Mouse (Mus musculus): Measurements from ENCODE around the gene Myh15.
"Not testable (repeated sequence)": the region's sequence is repeated elsewhere in the genome, so short reads cannot be mapped to it uniquely, and the experiment has no call there.

The Myh15 gene

GRCm38 (mm10) chr16:49057186-49057585 lies at the start of gene Myh15:
TSS of gene Myh15 (plus strand) at chr16:49057486.
- DNase-seq (ENCODE audit: low read depth), result no peak

GRCm38 (mm10) chr16:49016620-49017332 lies 40.5 kb upstream of the Myh15 start:
- peak; percentile 51 for DNase-seq (ENCODE audit: low read depth)

GRCm38 (mm10) chr16:49035852-49036251 lies 21.4 kb upstream of the Myh15 start:
- DNase-seq (ENCODE audit: low read depth), result no peak

- no peak for DNase-seq (ENCODE audit: low read depth)
Observed at GRCm38 (mm10) chr16:49037771-49038170, 19.5 kb upstream of the Myh15 start.

- DNase-seq (ENCODE audit: low read depth), result no peak
Observed at GRCm38 (mm10) chr16:49040554-49041221, 16.6 kb upstream of the Myh15 start.

- no peak for DNase-seq (ENCODE audit: low read depth)
Observed at GRCm38 (mm10) chr16:49049214-49049613, 8.1 kb upstream of the Myh15 start.

- no peak for DNase-seq (ENCODE audit: low read depth)
Observed at GRCm38 (mm10) chr16:49069256-49069963, 12.1 kb downstream of the Myh15 start.

- no peak for DNase-seq (ENCODE audit: low read depth)
Observed at GRCm38 (mm10) chr16:49071316-49071715, 14.0 kb downstream of the Myh15 start.

- no peak for DNase-seq (ENCODE audit: low read depth)
Observed at GRCm38 (mm10) chr16:49128015-49128414, 70.7 kb downstream of the Myh15 start.

- no peak for DNase-seq (ENCODE audit: low read depth)
Observed at GRCm38 (mm10) chr16:49156193-49156592, 98.9 kb downstream of the Myh15 start.

GRCm38 (mm10) chr16:49164349-49165137 lies 107.3 kb downstream of the Myh15 start:
- DNase-seq (ENCODE audit: low read depth), result peak; percentile 79

- DNase-seq (ENCODE audit: low read depth), result no peak
Observed at GRCm38 (mm10) chr16:49165728-49166127, 108.4 kb downstream of the Myh15 start.

- no peak for DNase-seq (ENCODE audit: low read depth)
Observed at GRCm38 (mm10) chr16:49167325-49167724, 110.0 kb downstream of the Myh15 start.

- DNase-seq (ENCODE audit: low read depth), result no peak
Observed at GRCm38 (mm10) chr16:49175077-49175476, 117.8 kb downstream of the Myh15 start.

- DNase-seq (ENCODE audit: low read depth), result no peak
Observed at GRCm38 (mm10) chr16:49175729-49176395, 118.6 kb downstream of the Myh15 start.

GRCm38 (mm10) chr16:49193521-49193920 lies 136.2 kb downstream of the Myh15 start:
- no peak for DNase-seq (ENCODE audit: low read depth)

- no peak for DNase-seq (ENCODE audit: low read depth)
Observed at GRCm38 (mm10) chr16:49193986-49194385, 136.7 kb downstream of the Myh15 start.

GRCm38 (mm10) chr16:49196290-49196689 lies 139.0 kb downstream of the Myh15 start:
- DNase-seq (ENCODE audit: low read depth), result peak; percentile 3

GRCm38 (mm10) chr16:49197951-49198350 lies 140.7 kb downstream of the Myh15 start:
- DNase-seq (ENCODE audit: low read depth), result peak; percentile 27

GRCm38 (mm10) chr16:49223733-49224132 lies 166.4 kb downstream of the Myh15 start:
- no peak for DNase-seq (ENCODE audit: low read depth)

- not testable (repeated sequence) for DNase-seq (ENCODE audit: low read depth)
Observed at GRCm38 (mm10) chr16:49243517-49243916, 186.2 kb downstream of the Myh15 start.
